Mouse (Mus musculus) heart, adult 2 months (tissue): ENCODE measurements around the gene Itgad.

ENCODE experiments used
- CTCF ChIP-seq: fragments of 200-600 bp; IDR thresholded peaks from 2 replicates; pipeline ENCODE4 v1.8.1; 2022; ENCODE audit warnings: antibody characterized with exemption, mild to moderate bottlenecking, moderate library complexity
- EP300 ChIP-seq: fragments of 200-500 bp; IDR thresholded peaks from 2 replicates; pipeline ENCODE4 v1.6.1; 2011; ENCODE audit warnings: low read depth, low read length, control low read depth; ENCODE audit not compliant: insufficient read depth

GRCm38 (mm10) chr7:128180126-128180525, 25.9 kb downstream of the Itgad start:
- TF ChIP-seq EP300 (no peak), CTCF (no peak)
